Mouse (Mus musculus): Measurements from ENCODE around the gene Tcf7l2.

Gene Tcf7l2

GRCm38 (mm10) chr19:55741439-55741928 is at the start of gene Tcf7l2:
Gene Tcf7l2 (plus strand): TSS chr19:55741820.
- DNase-seq (ENCODE audit: low read depth, low spot score), result peak; percentile 95

GRCm38 (mm10) chr19:55694651-55695050 is 47.0 kb upstream of the Tcf7l2 start:
- no peak for DNase-seq (ENCODE audit: low read depth, low spot score)

- no peak for DNase-seq (ENCODE audit: low read depth, low spot score)
Measured at GRCm38 (mm10) chr19:55695418-55695817, 46.2 kb upstream of the Tcf7l2 start.

- no peak for DNase-seq (ENCODE audit: low read depth, low spot score)
Measured at GRCm38 (mm10) chr19:55698892-55699291, 42.7 kb upstream of the Tcf7l2 start.

GRCm38 (mm10) chr19:55700214-55700568 is 41.4 kb upstream of the Tcf7l2 start:
- no peak for DNase-seq (ENCODE audit: low read depth, low spot score)

GRCm38 (mm10) chr19:55700569-55701282 is 40.9 kb upstream of the Tcf7l2 start:
- DNase-seq (ENCODE audit: low read depth, low spot score), result no peak

GRCm38 (mm10) chr19:55701283-55701633 is 40.4 kb upstream of the Tcf7l2 start:
- DNase-seq (ENCODE audit: low read depth, low spot score), result no peak

GRCm38 (mm10) chr19:55702081-55702480 is 39.5 kb upstream of the Tcf7l2 start:
- no peak for DNase-seq (ENCODE audit: low read depth, low spot score)

- no peak for DNase-seq (ENCODE audit: low read depth, low spot score)
Measured at GRCm38 (mm10) chr19:55702716-55703115, 38.9 kb upstream of the Tcf7l2 start.

- DNase-seq (ENCODE audit: low read depth, low spot score), result no peak
Measured at GRCm38 (mm10) chr19:55704071-55704470, 37.5 kb upstream of the Tcf7l2 start.

- no peak for DNase-seq (ENCODE audit: low read depth, low spot score)
Measured at GRCm38 (mm10) chr19:55706300-55706699, 35.3 kb upstream of the Tcf7l2 start.

- DNase-seq (ENCODE audit: low read depth, low spot score), result no peak
Measured at GRCm38 (mm10) chr19:55706806-55707205, 34.8 kb upstream of the Tcf7l2 start.

GRCm38 (mm10) chr19:55708031-55708554 is 33.5 kb upstream of the Tcf7l2 start:
- no peak for DNase-seq (ENCODE audit: low read depth, low spot score)

GRCm38 (mm10) chr19:55710841-55711240 is 30.8 kb upstream of the Tcf7l2 start:
- no peak for DNase-seq (ENCODE audit: low read depth, low spot score)

- DNase-seq (ENCODE audit: low read depth, low spot score), result no peak
Measured at GRCm38 (mm10) chr19:55711701-55712100, 29.9 kb upstream of the Tcf7l2 start.

- no peak for DNase-seq (ENCODE audit: low read depth, low spot score)
Measured at GRCm38 (mm10) chr19:55712678-55713077, 28.9 kb upstream of the Tcf7l2 start.

- no peak for DNase-seq (ENCODE audit: low read depth, low spot score)
Measured at GRCm38 (mm10) chr19:55714015-55714414, 27.6 kb upstream of the Tcf7l2 start.

- DNase-seq (ENCODE audit: low read depth, low spot score), result no peak
Measured at GRCm38 (mm10) chr19:55714665-55715064, 27.0 kb upstream of the Tcf7l2 start.

GRCm38 (mm10) chr19:55719083-55719482 is 22.5 kb upstream of the Tcf7l2 start:
- no peak for DNase-seq (ENCODE audit: low read depth, low spot score)

- DNase-seq (ENCODE audit: low read depth, low spot score), result no peak
Measured at GRCm38 (mm10) chr19:55719524-55720408, 21.9 kb upstream of the Tcf7l2 start.

GRCm38 (mm10) chr19:55720409-55721092 is 21.1 kb upstream of the Tcf7l2 start:
- DNase-seq (ENCODE audit: low read depth, low spot score), result no peak

GRCm38 (mm10) chr19:55722376-55722775 is 19.2 kb upstream of the Tcf7l2 start:
- no peak for DNase-seq (ENCODE audit: low read depth, low spot score)

Measured in mesoderm, embryonic 11.5 days (tissue).